Mouse (Mus musculus) mouse trophoblast stem cell (cell line): ENCODE measurements around the gene Cyp24a1.

Source experiments
- in situ Hi-C, 2 experiments: fragments of 300-500 bp; cut with MseI, MboI; formaldehyde crosslinking; loops; 2 replicates in 1 of 2; 3 replicates in 1 of 2; pipeline ENCODE4 v1.15.1; 2025

The Cyp24a1 gene

DNA sequence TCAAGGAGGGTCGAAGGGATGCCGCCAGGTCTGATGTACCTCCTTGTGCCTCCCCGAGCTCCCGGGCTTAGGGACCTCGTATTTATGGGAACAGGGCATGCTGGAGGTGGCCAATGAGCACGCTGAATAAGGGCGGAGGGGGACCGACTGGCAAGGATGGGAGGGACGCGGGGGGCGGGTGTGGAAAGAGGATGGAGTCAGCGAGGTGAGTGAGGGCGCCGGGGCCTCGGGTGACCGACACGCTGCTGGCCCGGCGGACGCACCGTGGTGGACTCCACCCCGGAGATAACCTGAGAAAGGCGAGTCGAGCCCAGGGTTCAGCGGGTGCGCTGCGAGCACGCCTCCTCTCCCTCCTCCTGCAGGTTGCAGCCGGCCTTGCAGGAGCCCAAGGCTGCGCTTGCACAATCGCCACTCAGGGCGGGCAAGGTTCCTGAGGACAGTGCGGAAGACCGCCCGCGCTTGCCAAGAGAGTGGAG is at the start of gene Cyp24a1:
Gene Cyp24a1 (minus strand): TSS at position 55 of the 476 bp plus-strand sequence.
- in situ Hi-C loops = no loop called here

DNA sequence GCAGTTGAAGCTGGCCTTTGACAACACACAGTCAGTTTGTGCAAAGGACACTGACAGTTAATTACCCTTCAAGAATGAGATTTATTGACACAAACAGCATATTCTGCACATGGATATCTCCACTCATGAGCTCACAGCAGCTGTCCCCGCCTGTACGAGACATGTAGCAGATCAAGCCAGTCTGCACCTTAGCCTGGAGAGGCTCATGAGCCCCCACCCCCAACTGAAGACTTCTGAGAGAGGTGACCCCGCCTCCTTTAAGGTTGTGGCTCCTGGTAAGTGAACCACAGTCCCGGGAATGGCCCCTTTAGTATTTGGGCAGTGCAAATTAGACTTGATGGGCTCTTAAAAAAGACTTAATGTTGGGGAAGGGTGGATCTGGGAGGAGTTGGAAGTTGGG is 48.8 kb upstream of the Cyp24a1 start:
- in situ Hi-C loops = no loop called here

DNA sequence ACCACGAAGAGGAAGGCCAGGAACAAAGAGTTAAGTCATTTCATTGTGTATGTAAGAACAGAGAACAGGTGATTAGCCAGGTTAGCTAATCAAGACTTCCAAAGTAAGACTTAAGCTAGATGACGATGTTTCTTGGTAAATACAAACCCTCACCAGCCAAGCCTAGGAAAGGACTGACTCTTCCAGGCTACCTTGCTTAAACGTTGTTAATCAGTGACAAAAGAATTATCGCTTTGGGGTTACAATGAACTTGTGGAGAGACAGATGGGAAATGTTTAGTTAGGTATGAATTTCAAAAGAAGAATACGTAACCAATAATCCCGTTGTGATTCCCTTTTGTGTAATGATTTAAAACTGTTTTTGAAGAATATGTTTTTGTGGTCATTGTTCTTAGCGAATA is 48.0 kb upstream of the Cyp24a1 start:
- in situ Hi-C loops = no loop called here

DNA sequence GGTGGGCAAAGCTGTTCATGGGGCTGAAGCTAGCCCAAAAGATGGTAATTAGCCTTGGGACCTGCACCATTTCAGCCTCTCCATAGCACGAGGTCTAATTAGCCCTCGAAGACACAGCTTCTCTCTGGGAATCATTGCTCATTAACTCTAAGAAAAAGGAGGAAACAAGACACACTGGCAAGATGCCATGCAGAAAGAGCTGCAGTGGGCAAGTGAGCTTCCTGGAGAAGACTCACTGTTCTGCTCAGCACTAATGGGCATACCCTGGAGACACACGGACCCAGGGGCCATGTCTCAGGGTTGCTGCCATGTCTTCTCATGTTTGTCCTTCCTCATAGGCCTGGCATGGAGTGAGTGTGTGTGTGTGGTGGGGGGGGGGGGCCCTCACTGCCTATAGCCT is 47.2 kb upstream of the Cyp24a1 start:
- in situ Hi-C loops = no loop called here

DNA sequence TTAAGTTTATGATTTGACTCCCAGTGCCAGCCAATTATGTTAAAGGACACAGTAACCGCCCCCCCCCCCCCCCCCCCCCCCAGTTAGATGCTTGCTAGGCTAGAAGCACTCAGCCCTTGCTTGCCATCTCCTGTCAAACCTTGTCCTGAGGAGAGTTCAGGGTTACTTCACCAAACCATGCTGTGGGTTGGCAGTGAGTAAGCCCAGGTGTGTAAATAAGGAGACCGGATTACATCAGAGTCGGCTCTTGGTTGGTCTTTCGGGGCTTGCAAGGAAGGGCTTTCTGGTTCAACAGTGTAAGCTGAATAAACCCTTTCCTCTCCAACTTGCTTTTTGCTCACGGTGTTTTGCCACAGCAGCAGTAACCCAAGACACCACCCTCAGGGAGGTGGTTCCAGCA is 46.7 kb upstream of the Cyp24a1 start:
- in situ Hi-C loops = no loop called here

DNA sequence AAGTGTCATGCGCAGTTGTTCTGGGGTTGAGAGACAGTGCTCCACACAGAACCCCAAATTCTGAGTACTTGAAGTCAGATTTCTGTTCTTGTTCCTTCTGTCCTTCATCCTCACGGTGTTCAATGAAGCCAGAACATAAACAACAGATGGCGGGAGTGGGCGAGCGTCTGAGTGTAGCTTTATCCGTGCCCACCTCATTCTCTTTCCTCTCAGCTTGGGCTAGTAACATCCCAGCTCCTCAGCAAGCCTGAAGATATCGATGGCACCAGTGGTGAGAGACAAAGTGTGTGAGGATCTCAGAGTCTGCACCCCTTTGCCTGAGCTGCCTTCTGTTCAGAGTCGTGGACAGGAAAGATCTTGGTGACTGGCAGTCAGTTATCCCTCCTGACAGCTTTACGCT is 42.3 kb upstream of the Cyp24a1 start:
- in situ Hi-C loops = no loop called here

DNA sequence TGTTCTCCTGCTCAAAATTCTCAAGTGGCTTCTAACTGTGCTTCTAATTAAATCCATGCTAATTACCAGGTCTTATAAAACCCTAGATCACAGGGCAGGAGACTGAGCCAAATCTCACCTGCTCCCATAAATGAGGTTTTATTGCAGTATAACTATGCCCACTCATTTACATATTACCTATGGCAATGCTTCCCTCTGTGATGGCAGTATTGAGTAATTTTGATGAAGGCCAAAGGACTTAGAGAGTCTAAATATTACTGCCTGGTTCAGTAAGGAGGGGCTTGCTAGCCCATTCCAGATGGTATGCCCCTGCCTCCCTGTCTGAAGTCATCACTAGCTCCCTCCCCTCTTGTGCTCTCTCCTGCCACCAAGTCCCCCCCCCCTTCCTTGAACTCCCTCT is 38.9 kb upstream of the Cyp24a1 start:
- in situ Hi-C loops = no loop called here

DNA sequence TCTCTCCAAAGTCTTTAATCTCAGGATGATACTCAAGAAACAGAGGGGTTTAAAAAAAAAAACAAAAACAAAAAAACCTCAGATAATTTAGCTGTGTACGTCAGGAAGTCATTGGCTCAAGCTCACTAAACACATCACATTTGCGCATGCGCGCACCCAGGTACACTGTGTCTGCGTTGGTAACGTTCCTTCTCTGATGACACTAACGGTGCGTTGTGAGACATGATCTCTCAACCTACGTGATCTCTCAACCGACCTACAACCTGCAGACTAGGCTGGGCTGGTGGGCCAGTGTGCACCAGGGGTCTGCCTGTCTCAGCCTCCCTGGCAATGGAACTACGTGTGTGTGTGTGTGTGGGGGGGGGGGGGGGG is 37.8 kb upstream of the Cyp24a1 start:
- in situ Hi-C loops = no loop called here

DNA sequence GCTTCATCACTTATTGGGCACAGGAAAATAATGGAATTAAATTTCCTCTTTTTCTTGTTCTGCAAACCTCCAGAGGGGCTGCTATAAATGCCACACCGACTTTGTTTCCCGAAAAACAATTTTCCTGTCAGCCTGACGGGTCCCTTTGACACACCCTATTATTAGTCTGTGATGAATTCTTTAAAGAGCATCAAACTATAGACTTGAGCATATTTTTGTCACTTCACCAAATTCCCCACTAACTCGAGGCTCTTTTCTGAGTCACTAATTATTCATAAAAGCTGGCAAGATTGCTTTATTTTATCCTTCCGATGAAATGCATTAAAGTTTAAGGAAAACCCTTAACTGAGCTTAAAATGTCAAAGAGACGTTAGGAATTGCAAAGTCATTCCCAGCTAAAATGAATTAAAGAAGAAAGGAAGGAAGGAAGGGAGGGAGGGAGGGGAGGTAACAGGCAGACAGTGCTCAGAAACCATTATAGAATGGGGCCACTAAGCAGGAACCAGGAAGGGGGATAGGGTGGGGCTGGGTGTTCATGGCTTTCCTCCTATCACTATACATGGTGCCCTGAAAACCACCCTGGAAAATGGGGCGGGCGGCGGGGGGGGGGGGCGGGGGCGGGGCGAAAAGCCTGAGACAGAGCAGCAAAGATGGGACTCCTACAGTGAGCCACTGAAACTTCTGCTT is 37.3 kb upstream of the Cyp24a1 start:
- in situ Hi-C loops = no loop called here

DNA sequence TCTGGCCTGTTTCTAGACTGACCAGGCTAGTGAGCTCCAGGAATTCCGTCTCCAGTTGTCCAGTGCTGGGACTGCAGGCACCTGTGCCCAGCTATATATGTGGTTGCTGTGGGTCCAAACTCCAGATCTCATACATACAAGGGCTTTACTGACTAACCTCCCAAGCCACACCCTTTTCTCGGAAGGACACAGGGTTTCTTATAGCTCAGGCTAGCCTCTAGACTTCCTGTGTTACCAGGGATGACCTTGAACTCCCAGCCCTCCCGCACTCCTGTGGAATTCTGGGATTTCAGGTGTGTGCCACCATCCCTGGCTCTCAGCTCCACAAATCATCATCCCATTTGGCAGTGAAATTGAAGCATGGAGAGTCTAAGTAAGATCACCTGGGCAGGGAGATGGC is 33.3 kb upstream of the Cyp24a1 start:
- in situ Hi-C loops = no loop called here

DNA sequence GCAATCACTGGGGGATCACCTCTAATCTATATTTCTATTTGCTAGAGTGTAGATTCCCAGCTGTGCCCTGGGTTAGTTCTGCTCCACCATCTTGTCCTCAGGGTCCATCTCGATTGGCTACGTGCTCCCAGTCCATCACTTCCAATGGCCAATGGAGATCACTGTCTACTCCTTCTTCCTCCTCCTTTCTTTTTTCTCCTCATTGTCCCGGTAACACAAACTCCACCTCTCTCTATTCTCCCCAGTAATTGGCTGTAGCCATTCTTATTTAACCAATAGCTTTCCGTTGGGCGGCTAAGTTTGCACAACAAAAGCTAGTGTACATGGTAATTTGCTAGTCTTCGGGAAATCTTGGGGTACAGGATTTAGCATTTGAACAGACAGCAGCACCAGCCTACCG is 32.8 kb upstream of the Cyp24a1 start:
- in situ Hi-C loops = loop anchor here in 1 of 2 experiments (5.0 kb wide), 1 partner anchor 343 kb away; no protein-coding TSS in a partner anchor

DNA sequence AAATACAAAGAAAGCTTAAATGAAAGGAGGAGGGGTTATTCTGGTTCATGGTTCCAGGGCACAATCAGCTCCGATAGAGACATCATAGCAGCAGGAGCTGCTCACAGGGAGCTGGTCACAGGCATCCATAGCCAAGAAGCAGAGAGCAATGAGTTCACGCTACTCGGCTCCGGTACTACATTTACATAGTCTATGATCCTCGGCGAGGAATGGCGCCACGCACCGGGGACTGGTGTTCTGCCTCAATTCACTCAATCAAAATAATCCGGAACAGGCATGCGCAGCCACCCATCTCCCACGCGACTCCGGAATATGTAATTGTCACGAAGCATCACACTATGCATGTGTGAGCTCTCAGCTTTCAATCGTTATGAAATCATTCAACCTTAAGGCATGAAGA is 31.1 kb upstream of the Cyp24a1 start:
- in situ Hi-C loops = loop anchor here in 1 of 2 experiments (5.0 kb wide), 1 partner anchor 344 kb away; no protein-coding TSS in a partner anchor

DNA sequence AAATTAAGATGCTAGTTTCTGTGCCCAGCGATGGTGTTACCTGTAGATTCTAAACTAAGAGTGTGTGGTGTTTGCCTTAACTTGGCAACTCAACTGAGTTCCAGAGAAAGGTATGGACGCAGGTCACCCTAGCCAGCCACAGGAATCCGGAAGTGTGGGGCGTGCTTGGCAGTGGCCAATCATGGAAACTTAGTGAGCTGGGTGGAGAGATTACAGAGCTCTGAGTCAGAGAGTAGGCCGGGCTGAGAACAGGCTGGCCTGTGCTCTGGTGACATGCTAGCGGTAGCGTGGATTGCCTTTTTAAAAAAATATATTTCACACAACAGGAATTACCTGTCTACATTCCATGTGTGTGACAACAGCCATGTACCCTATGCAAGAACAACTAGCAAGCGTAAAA is 29.6 kb upstream of the Cyp24a1 start:
- in situ Hi-C loops = loop anchor here in 1 of 2 experiments (5.0 kb wide), 1 partner anchor 346 kb away; no protein-coding TSS in a partner anchor

DNA sequence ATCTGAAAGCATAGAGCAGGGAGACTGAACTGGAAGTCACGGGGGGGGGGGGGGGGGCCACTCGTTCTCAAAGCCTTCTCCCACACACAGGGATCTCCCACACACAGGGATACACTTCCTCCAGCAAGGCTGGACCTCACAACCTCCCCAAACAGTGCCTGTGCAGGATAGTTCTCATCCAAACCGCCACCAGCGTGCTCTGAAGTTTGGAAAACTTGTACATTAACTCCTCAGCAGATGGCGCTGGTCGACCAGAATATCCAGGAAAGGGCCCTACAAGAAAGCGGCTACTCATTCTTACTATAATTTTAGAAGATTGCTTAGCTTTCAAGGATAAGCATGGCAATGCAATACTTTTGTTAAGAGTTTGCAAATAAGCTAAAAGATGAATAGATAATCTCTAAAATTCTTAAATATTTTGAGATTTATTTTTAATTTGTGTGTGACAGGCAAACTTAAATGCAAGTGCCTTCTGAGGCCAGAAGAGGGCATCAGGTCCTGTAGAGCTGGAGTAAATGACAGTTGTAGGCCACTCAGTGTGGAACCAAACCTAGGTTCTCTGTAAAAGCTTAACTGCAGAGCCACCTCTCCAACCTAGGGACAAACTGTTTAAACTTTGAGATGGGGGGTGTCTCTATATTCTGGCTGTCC is 23.5 kb upstream of the Cyp24a1 start:
- in situ Hi-C loops = loop anchor here (5.0 kb wide), 2 partner anchors 77 to 352 kb away; no protein-coding TSS in a partner anchor

DNA sequence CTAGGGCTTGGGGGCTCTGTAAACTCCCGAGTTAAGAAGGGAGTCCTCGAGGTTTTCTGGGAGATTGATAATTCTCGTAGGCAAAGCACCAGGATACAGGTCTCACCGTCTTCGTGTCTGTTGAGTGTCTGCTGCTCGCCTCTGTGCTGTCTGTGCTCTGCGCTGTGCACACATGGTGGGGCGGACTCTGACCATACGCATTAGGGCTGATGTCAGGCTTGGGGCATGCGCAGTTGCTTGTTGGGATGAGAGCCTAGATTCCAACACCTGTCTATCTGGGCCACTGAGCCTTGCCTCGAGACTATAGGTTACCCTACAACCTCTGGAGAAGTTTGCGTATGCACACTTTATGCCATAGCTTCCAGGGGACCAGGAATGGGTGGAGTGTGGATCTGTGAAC is 16.8 kb upstream of the Cyp24a1 start:
- in situ Hi-C loops = no loop called here

DNA sequence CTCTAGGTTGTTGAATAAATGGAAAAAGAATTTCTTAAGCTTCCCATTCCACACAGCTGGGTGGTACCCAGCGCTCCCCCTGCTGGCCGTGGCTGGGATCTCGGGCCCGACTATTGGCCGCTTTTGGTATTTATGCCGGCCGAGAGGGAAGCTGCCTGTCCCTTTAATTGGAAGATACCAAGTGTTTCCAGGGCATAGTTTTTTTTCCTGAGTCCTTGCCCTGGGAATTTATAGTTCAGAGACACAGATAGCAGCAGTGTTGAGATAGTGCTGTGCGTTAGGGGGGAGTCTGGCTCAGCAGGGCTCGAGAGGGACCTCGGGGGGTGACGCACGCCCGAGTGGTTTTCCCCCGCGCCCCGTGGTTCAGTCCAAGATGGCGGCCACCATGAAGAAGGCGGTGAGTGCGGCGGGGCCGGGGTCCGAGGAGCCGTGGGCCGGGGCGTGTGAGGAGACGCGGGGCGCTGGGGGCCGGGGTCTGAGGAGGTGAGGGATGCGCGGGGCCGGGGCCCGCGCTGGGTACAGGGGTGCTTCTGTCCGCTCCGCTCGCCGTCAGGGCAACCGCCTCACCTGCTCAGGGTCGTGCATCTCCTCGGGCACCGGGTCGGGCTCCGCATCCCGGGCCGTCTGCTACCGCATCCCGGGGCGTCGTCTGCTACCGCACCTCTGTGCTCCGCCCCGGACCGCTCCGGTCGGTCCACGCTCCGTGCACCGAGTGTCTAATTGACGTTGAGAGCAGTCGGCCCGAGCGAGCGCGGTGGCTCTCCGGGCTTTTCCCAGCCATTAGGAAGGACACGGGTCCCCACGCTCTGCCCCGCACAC is 14.3 kb upstream of the Cyp24a1 start:
- in situ Hi-C loops = no loop called here

DNA sequence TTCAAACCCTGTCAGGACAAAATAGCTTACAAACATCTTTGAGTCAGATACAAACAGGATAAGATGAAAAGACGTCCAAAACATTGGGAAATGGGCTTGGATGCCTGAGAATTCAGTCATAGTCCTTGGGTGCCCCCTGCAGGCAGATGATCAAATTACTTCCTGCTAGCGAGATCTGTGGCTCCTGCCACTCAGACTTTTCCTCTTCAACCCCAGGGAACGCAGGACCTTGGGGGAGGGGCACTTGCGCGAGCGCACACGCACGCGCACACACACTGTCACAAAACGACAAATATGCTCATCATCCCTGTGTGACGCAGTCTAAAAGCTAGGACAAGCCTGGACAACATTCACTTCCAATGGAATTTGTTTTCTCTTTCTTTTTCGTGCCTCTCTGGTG is 11.9 kb upstream of the Cyp24a1 start:
- in situ Hi-C loops = loop anchor here (5.0 kb wide), 2 partner anchors 57 to 62 kb away; no protein-coding TSS in a partner anchor

DNA sequence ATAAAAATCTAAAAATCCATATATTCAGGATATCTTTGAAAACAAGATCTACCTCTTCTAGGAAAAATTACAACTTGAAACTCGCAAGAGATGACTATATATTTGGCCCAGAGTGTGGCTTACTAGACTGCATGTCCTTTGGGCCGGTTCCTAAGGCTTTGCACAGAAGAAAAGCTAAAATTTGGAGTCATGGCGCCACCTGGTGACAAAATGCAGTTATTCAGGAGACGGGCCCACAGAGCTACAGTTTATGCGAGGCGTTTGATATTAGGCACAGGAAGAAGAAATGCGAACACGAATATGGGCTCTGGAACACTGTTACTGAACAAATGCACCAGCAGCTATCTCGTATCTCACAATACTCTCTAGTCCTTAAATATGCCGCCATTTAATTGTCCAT is 10.8 kb upstream of the Cyp24a1 start:
- in situ Hi-C loops = loop anchor here (5.0 kb wide), 2 partner anchors 55 to 60 kb away; no protein-coding TSS in a partner anchor

DNA sequence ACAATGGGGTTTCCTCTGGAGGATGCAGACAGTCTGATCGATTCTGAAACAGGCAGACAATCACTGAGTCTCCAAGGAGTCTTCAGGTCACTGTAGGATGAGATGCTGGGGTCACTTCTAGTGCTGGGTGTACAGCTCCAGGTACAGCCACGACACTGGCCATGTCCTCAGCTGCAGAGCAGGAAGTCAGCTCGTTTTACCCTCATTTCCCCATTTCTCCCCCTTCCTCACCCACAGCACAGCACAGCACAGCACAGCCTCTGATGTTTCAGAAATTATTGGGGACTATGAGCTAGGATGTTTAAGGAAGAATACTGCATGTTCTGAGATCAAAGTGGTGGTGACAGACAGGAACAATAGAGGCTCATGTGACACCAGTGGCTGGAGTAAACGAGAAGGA is 7.0 kb upstream of the Cyp24a1 start:
- in situ Hi-C loops = no loop called here

DNA sequence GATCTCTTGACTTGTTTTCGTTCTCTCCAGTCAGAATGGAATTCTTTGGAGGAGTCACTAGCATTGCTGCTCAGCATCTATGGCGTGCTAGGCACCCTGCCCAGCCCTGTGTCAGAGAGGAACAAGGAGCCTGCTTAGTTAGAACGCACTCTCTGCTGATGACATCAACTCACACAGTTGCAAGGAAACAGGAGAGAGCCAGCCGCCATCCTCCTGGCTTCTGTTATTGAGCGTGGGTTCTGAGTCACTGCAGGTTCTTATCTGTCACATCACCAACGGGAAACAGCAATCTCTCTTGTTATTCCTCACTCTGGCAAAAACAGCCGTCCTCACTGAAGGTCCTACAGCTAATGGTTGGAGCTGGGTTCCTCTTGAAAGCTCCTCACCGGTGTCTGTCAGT is 6.4 kb upstream of the Cyp24a1 start:
- in situ Hi-C loops = no loop called here

DNA sequence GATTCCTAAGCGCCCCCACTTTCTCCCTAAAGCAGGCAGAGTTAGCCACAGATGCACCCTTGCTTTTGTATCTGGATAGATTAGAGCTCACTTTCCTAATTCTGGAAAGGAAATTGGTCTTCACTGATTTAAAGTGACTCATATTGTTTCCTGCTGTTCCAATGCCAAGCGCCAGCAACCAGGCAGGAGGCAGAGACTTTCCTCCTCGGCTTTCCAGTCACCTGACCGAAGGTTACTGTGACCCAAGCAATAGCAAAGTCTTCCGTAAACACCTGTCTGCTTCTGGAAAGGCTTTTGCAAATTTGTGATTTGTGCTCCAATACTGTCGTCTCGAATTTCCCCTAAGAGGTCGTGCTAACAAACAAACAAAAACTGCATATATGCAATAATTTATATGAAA is 1.1 kb upstream of the Cyp24a1 start:
- in situ Hi-C loops = no loop called here
